Mouse (Mus musculus) G1E (cell line): ENCODE measurements at regions not wholly inside any gene's neighbourhood (a gene's known extent, or its start where the extent isn't known, plus 50 kb on each side); places are given as distances from the start of the nearest gene placed in this dataset.

Experiments used
- ATAC-seq: 2 replicates; pipeline ENCODE4 v1.8.0; 2016; ENCODE audit warnings: mild to moderate bottlenecking; ENCODE audit not compliant: insufficient number of reproducible peaks, poor library complexity, low FRiP score, severe bottlenecking; ENCODE audit errors: extremely low read depth
- DNase-seq: peaks from one replicate; pipeline ENCODE4 v3.0.0; 2012; ENCODE audit warnings: low spot score
- H3K27me3 ChIP-seq: 2 replicates; pipeline ENCODE4 v1.6.1; 2012; ENCODE audit warnings: mild to moderate bottlenecking, low read length, inconsistent platforms; ENCODE audit not compliant: insufficient read depth
- H3K36me3 ChIP-seq: replicated peaks from 2 replicates; pipeline ENCODE3; 2012; ENCODE audit warnings: mild to moderate bottlenecking, inconsistent platforms
- H3K4me1 ChIP-seq: 2 replicates; pipeline ENCODE4 v1.6.1; 2012; ENCODE audit warnings: low read depth, low read length, inconsistent platforms, mixed read lengths; ENCODE audit not compliant: insufficient read depth
- H3K4me3 ChIP-seq: 2 replicates; pipeline ENCODE4 v1.5.1; 2012; ENCODE audit warnings: low read depth, mild to moderate bottlenecking, inconsistent platforms, low read length, moderate library complexity, mixed read lengths
- H3K9me3 ChIP-seq: replicated peaks from 2 replicates; pipeline ENCODE4 v1.6.1; 2012; ENCODE audit warnings: inconsistent platforms
- CTCF ChIP-seq: IDR thresholded peaks from 2 replicates; pipeline ENCODE4 v1.5.1; 2012; ENCODE audit warnings: low read depth, low read length, inconsistent platforms, mixed read lengths
- GATA1 ChIP-seq: IDR thresholded peaks from 2 replicates; pipeline ENCODE4 v1.6.1; 2012; ENCODE audit warnings: borderline replicate concordance, low read length, inconsistent platforms, mixed read lengths
- GATA2 ChIP-seq: IDR thresholded peaks from 2 replicates; pipeline ENCODE4 v1.6.1; 2012; ENCODE audit warnings: low read depth, low read length, inconsistent platforms, borderline replicate concordance
- POLR2AphosphoS5 ChIP-seq: IDR thresholded peaks from 2 replicates; pipeline ENCODE4 v1.6.1; 2012; ENCODE audit warnings: low read depth, low read length, inconsistent platforms; ENCODE audit not compliant: insufficient replicate concordance
- TAL1 ChIP-seq: conservative IDR thresholded peaks from 2 replicates; pipeline ENCODE4 v1.6.1; 2012; ENCODE audit warnings: low read depth, low read length, inconsistent platforms, mixed read lengths

DNA sequence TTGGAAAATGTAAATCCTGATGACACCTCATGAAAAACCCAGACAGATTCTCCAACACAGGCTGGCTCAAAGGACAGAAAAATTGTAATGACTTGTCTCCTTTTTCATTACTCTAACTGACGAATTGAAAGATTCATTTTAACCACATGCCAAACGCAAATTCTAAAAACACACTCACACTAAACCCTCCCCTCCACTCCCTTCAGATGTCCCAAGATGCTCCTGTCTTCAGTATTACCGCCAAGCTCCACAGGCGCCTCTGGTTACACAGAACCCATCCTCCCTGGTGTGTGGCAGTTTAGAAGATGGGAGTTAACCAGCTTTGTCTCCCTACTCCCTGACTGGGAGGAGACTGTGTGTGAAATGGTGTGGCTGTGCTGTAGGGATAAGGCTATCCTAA lies 151.8 kb upstream of the Zdhhc25 start:
- no peak for ATAC-seq
- no peak for TF ChIP-seq GATA2
- no peak for TF ChIP-seq TAL1
- TF ChIP-seq POLR2AphosphoS5 = no peak
- no peak for TF ChIP-seq CTCF
- TF ChIP-seq GATA1 = no peak
- Histone ChIP-seq H3K27me3 (no peaks in the 10 kb centered on the region), H3K4me3 (no peak overlapping the region), H3K4me1 (no peaks in the 10 kb centered on the region), H3K9me3 (peaks cover 68% of the 10 kb centered on the region), H3K36me3 (no peaks in the 10 kb centered on the region)
- DNase-seq = no peak

DNA sequence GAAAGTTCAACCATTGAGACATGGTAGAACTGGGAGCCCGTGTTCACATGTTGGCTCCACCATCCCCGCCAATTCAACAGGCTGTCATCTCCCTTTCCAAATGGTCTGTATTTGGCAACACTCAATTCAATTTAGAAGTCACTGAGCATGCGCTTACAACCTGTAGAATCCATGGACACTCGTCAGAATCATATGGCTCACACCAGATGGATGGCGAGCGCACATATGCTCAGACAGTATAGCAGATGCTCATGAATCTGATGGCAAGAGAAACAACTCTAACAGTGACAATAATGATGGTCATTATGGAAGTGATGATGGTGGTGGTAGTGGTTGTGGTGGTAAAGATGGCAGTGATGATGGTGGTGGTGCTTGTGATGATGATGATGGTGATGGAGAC lies 148.9 kb upstream of the Zdhhc25 start:
- Histone ChIP-seq H3K4me3 (no peak overlapping the region), H3K27me3 (no peaks in the 10 kb centered on the region), H3K9me3 (peaks cover 73% of the 10 kb centered on the region), H3K36me3 (no peaks in the 10 kb centered on the region), H3K4me1 (no peaks in the 10 kb centered on the region)
- no peak for DNase-seq
- no peak for ATAC-seq
- TF ChIP-seq TAL1 (no peak), POLR2AphosphoS5 (no peak), CTCF (no peak), GATA1 (no peak), GATA2 (no peak)

DNA sequence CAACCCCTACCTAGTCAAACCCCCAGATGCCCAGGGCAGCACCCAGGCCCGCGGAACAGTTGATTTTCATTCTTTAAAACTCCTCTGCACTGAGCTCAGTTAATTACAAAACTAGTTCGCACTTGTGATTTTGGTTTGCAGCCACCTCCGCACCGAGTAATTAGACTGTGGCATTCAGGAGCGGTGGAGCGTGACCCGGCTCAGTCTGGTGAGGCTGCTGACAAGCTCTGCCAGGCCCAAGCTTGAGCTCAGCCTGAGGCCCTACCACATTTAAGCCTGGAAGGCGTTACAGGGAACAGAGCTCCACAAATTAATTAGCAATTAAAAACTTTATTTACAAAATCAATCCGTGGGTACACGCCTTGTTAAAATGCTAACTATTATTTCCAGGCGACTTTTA lies 132.0 kb upstream of the Zdhhc25 start:
- Histone ChIP-seq H3K9me3 (peaks cover 76% of the 10 kb centered on the region), H3K27me3 (no peaks in the 10 kb centered on the region), H3K36me3 (no peaks in the 10 kb centered on the region), H3K4me1 (no peaks in the 10 kb centered on the region), H3K4me3 (no peak overlapping the region)
- TF ChIP-seq GATA2 (no peak), TAL1 (no peak), GATA1 (no peak), CTCF (no peak), POLR2AphosphoS5 (no peak)
- no peak for ATAC-seq
- no peak for DNase-seq

DNA sequence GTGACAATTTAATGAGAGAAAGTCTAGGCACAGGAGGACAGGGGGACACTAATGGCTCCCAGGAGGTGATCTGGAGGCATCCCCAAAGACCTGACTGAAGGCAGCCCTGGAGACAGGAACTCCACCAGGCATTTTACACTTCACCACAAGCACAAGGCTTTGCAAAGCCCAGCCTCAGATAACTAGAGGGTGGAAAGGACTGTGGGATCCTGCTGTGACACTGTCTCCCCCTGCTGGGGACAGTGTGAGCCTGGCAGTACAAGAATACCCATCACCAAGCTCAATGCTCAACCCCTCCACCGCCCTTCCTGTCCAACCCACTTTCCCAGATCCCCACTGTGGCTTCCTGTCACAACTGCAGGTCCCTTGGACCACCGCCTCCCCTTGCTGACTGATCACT lies 131.3 kb upstream of the Zdhhc25 start:
- no peak overlapping the region for H3K4me3 ChIP-seq
- no peaks in the 10 kb centered on the region for H3K4me1 ChIP-seq
- H3K9me3 ChIP-seq = peaks cover 78% of the 10 kb centered on the region
- no peaks in the 10 kb centered on the region for H3K27me3 ChIP-seq
- DNase-seq (no peak), ATAC-seq (no peak)
- H3K36me3 ChIP-seq = no peaks in the 10 kb centered on the region
- no peak for TF ChIP-seq GATA1
- TF ChIP-seq CTCF = no peak
- TF ChIP-seq TAL1 = no peak
- TF ChIP-seq GATA2 = no peak
- no peak for TF ChIP-seq POLR2AphosphoS5

DNA sequence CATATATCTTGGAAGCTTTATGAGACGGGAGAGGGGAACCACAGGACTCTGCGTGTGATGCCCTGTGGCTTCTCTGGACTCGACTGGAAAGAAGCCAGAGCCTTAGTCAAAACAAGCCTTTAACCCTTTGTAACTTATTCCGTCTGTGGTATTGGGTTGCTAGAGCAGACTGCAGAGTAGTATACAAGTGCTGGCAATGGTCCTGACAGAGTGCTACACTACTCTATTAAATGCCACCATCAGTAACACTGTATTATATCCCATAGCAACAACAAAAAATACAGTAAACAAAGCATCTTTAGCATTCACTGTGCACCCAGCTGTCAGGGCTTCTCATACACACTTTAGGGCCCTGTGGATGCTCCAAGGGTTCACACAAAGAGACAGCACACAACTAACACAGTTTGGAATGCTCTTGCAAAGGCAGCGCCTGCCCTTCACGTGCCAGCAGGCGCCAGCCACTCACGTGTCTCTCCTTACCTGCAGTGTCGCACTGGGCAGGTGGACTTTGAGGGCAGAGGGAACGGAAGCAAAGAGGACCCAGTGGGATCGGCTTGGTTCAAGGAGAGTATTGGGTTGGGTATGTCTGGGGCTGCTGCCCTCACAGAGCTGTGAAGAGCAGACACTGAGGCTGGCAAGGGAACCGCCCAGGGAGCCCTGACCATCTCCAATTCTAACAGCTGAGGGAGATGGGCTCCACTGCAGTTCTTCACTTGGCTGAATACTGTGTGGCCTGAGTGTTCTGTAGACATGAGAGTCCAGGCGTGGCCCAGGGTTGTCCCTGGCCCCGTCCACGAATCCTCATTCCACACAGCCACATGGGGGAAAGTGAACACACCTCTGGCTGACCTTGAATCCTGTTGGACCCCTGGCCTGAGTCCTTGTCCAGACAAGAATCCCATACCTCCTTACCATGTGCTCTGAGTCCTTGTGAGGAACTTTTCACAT lies 130.3 kb upstream of the Zdhhc25 start:
- H3K9me3 ChIP-seq = peaks cover 82% of the 10 kb centered on the region
- TF ChIP-seq POLR2AphosphoS5 = no peak
- TF ChIP-seq GATA1 = no peak
- no peak for TF ChIP-seq CTCF
- no peak for TF ChIP-seq TAL1
- TF ChIP-seq GATA2 = no peak
- H3K27me3 ChIP-seq = no peaks in the 10 kb centered on the region
- H3K36me3 ChIP-seq = no peaks in the 10 kb centered on the region
- DNase-seq (no peak), ATAC-seq (no peak)
- H3K4me1 ChIP-seq = no peaks in the 10 kb centered on the region
- peak overlapping the region; percentile 45; the same call in 1 of the 2 replicates for H3K4me3 ChIP-seq

DNA sequence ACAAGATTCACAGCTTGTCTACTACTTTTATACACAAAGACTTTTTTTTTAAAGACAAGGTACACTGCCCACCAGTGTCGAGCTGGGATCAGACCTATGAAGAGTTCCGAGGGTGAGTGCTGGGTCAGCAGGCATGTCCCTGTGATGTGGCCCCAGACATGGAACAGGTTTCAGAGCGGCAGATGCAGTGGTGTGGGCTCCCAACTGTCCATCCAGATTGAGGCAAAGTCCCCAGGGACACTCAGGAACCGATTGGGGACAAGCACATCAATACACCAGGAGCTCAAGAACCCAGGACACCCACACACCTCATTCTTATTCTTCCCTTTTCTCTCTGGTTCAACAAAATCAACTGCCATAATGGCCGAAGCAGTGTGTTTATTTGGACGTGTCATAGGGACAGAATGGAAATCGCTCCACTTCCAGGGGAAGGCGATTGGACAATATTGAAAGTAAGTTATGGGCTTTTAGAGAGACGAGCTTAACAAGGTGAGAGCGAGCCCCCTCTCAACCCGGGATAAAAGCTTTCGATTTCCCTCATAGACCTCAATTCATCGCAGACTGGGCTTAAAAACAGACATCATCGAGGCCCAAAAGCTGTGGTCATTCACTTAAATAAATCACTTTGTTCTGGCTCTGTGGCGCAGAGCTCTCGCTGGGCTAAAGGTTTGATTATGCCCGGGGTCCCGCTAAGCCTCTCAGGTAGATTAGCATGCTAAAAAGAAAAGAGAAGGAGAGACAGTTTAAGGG lies 127.6 kb upstream of the Zdhhc25 start:
- TF ChIP-seq POLR2AphosphoS5 (no peak), GATA1 (no peak), TAL1 (no peak), CTCF (no peak), GATA2 (no peak)
- DNase-seq (no peak), ATAC-seq (no peak)
- Histone ChIP-seq H3K27me3 (no peaks in the 10 kb centered on the region), H3K9me3 (peaks cover 79% of the 10 kb centered on the region), H3K36me3 (no peaks in the 10 kb centered on the region), H3K4me1 (no peaks in the 10 kb centered on the region), H3K4me3 (no peak overlapping the region)
